Mouse (Mus musculus): ENCODE measurements around the gene Syna.
A peak's percentile ranks its signal among the peaks of the same experiment; 100 is the strongest.

Syna gene

DNA sequence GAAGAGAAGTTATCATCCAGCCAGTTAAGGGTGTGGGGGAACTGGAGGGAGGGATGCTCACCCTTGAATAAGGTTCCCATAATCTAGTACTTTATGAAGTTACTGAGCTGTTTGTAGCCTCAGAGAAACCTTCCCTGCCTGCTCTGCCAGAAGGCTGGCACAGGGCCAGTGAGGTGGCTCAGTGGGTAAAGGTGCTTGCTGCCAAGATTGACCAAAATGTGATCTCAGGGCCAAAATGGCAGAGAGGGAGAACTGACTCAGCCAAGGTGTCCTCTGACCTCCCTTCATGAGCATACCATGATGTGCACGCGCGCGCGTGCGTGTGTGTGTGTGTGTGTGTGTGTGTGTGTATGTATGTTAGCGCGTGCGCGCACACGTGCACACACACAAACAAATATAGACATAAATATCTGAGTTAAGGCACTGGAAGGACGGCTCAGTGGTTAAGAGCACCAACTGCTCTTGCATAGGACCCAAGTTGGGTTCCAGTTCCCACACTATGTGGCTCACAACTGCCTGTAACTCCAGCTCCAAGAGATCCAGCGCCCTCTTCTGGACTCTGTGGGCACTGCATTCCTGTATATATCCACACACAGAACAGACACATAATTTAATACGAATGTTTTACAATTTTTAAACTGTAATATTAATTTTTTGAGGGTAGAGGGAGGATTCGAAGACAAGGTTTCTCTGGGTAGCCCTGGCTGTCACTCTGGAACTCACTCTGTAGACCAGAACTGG is 33.8 kb downstream of the Syna start:
- DNase-seq: peak; percentile 64 to 65

DNA sequence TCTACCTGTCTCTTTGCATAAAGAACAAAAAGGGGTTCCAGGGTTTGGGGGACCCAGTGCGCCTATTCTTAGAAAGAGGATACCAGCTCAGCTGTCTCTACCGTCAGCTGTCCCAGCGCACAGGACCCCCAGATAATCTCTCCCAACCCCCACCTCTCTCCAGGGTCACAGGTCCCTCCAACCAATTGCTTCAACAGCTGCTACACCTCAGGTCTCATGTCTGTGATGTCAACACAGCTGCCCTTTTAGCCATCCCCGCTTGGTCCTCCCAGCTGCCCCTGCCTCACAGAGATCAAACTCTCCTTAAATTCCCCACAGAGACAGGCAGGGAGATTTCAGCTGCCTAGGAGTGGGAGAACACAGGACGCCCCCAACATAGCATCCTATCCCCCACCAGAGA is 36.2 kb downstream of the Syna start:
- no peak for DNase-seq

DNA sequence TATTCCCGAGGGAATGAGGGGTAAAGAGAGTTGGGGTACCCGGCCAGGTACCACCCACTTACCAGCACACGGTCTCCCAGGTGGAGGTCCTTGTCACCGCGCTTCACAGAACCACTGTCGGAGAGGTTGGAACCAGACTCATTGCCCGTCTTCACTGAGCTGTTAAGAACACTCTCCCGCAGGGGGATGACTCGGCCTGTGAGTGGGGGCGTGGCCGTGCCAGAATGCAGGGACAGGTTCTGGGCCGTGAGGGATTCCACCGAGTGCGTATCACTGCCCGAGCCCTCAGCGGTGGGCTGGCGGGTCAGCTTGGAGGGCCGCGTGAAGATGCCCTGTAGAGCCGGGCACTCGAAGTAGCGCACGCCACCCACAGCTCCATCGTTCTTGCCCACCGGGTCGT is 37.4 kb downstream of the Syna start:
- no peak for DNase-seq

GRCm38 (mm10) chr5:134521806-134522205 is 38.2 kb downstream of the Syna start:
- DNase-seq: no peak

DNA sequence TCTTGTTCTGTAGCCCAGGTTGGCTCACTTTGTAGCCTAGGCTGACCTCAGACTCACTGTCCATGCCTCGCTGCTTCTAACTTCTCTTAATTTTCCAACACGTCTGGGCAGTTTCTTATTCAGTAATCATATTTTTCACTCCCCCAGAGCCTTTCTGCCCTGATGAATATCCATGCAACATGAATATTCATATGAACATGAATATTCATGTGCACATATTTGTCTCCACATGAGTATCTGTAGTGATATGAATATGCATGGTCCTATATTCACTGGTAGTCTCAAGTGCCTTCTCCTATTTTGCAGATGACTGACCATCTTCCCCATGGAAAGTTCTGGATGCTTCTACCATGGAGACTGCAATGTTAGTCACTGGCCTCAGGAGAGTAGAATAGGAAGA is 38.8 kb downstream of the Syna start:
- no peak for DNase-seq

DNA sequence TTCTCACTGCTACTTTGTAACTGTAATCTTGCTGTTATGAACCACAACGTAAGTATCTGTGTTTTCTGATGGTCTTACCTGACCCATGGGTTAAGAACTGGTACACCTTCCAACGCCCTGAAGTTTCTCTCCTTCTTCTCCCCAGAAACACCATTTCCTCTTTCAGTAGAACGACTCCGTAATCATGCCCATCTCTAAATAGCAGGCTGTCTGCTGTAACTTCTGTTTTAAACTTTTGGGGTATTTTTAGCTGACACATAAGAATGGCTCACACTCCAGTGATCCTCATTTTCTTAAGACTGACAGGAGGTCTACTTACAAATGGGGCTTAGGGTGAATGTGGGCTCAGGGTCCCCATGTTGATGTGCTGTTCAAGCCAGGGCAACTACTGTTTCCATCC is 39.9 kb downstream of the Syna start:
- no peak for DNase-seq

DNA sequence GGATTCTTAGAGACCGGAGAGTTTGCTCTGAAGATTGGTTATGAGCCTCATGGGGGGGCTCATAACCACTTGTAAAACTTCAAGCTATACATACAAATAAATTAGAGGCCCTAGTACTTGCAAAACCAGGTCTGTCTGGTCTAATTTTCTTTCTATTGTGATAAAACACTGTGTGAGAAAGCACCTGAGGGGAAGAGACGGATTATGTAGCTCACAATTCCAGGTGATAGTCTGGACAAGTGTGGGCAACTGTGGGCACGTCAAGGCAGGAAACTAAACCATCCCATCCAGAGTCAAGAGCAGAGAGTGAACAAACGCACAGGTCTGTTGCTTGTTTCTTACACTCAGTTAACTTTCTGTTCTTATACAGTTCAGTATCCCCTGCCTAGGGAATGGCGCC is 40.5 kb downstream of the Syna start:
- DNase-seq: no peak

DNA sequence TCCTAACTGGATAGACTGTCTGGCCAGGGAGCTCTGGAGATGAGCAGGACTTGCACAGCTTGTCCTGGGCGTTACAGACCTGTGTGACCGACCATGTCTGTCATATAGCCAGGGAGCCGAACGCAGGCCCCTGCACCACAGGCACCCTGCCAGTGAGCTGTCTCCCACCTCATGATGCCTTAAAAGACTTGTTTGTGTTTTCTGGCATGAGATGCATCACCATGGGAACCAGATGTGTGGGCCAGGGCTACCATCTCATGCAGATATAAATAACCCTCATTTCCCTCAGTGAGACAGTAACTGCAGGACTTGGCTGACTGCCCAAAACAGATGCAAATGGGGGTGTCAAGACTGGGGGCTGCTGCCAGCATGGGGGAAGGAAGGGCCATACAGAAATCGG is 47.9 kb downstream of the Syna start:
- peak in 1 of 2 experiments; percentile 30 for DNase-seq

DNA sequence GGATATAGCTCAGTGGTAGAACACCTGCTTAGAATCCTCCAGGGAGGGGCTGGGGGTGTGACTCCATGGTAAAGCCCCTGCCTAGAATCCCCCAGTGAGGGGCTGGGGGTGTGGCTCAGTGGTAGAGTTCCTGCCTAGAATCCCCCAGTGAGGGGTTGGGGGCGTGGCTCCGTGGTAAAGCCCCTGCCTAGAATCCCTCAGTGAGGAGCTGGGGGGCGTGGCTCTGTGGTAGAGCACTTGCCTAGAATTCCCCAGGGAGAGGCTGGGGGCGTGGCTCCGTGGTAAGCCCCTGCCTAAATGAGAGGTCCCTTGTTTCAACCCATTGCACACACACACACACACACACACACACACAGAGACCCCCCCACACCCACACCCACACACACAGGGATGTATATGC is 49.7 kb downstream of the Syna start:
- DNase-seq: no peak

- DNase-seq: no peak
Observed at GRCm38 (mm10) chr5:134508965-134509364, 51.0 kb downstream of the Syna start.

Data from cerebellum, postnatal 14 days (tissue).